Mouse (Mus musculus) spleen, adult 18-20 months (tissue): Measurements from ENCODE around the gene Dpp6.

Experiments
- DNase-seq, 2 experiments: peaks; one replicate each; pipeline ENCODE4 v3.0.0; 2022; ENCODE audit warnings: mixed read lengths in 2 of 2

Dpp6 gene

GRCm38 (mm10) chr5:27066837-27067236, 249.8 kb downstream of the Dpp6 start:
- no peak for DNase-seq

GRCm38 (mm10) chr5:27075131-27075591, 258.2 kb downstream of the Dpp6 start:
- DNase-seq: peak in 1 of 2 experiments; percentile 3

GRCm38 (mm10) chr5:27076046-27076445, 259.0 kb downstream of the Dpp6 start:
- no peak for DNase-seq

GRCm38 (mm10) chr5:27077821-27078220, 260.8 kb downstream of the Dpp6 start:
- no peak for DNase-seq

- DNase-seq: no peak
Observed at GRCm38 (mm10) chr5:27081275-27081674, 264.3 kb downstream of the Dpp6 start.

- no peak for DNase-seq
Observed at GRCm38 (mm10) chr5:27083762-27084161, 266.8 kb downstream of the Dpp6 start.

- DNase-seq: no peak
Observed at GRCm38 (mm10) chr5:27108221-27108620, 291.2 kb downstream of the Dpp6 start.

GRCm38 (mm10) chr5:27122479-27122878, 305.5 kb downstream of the Dpp6 start:
- DNase-seq: no peak

GRCm38 (mm10) chr5:27122944-27123343, 305.9 kb downstream of the Dpp6 start:
- DNase-seq: no peak

- no peak for DNase-seq
Observed at GRCm38 (mm10) chr5:27126034-27126433, 309.0 kb downstream of the Dpp6 start.

- DNase-seq: no peak
Observed at GRCm38 (mm10) chr5:27133196-27133595, 316.2 kb downstream of the Dpp6 start.

- DNase-seq: no peak
Observed at GRCm38 (mm10) chr5:27134436-27135005, 317.5 kb downstream of the Dpp6 start.

- DNase-seq: no peak
Observed at GRCm38 (mm10) chr5:27147397-27147945, 330.5 kb downstream of the Dpp6 start.

- DNase-seq: no peak
Observed at GRCm38 (mm10) chr5:27151017-27151416, 334.0 kb downstream of the Dpp6 start.

- no peak for DNase-seq
Observed at GRCm38 (mm10) chr5:27155671-27156070, 338.7 kb downstream of the Dpp6 start.

GRCm38 (mm10) chr5:27156366-27156765, 339.4 kb downstream of the Dpp6 start:
- no peak for DNase-seq

GRCm38 (mm10) chr5:27161122-27161645, 344.2 kb downstream of the Dpp6 start:
- no peak for DNase-seq

GRCm38 (mm10) chr5:27168550-27168949, 351.5 kb downstream of the Dpp6 start:
- no peak for DNase-seq

GRCm38 (mm10) chr5:27184963-27185362, 368.0 kb downstream of the Dpp6 start:
- no peak for DNase-seq

- no peak for DNase-seq
Observed at GRCm38 (mm10) chr5:27191242-27191969, 374.4 kb downstream of the Dpp6 start.

- no peak for DNase-seq
Observed at GRCm38 (mm10) chr5:27194157-27194556, 377.2 kb downstream of the Dpp6 start.

- no peak for DNase-seq
Observed at GRCm38 (mm10) chr5:27194975-27195374, 378.0 kb downstream of the Dpp6 start.

GRCm38 (mm10) chr5:27200581-27201341, 383.8 kb downstream of the Dpp6 start:
- DNase-seq: no peak
